Mouse (Mus musculus) layer of hippocampus, adult 18-20 months (tissue): ENCODE data around the gene Dpep1. TPM values are rescaled to one million over a fixed set of nuclear protein-coding genes. Genes with fewer than 3 reads are reported as not detected.

Experiments
- DNase-seq, 2 experiments: peaks; one replicate each; pipeline ENCODE4 v3.0.0; 2022; ENCODE audit warnings: low spot score in 2 of 2
- total RNA-seq, 2 experiments: library from RNA; stranded (reverse); gene quantifications; 2 replicates each; pipeline ENCODE4 v1.2.3; 2021

Gene Dpep1
- total RNA-seq, 2 experiments from 2014 or later = 0.22 to 0.89 TPM

GRCm38 (mm10) chr8:123245543-123245942, 59.5 kb downstream of the Dpep1 start:
- DNase-seq = no peak

- DNase-seq = no peak
Measured at GRCm38 (mm10) chr8:123247748-123248147, 61.7 kb downstream of the Dpep1 start.

GRCm38 (mm10) chr8:123248596-123248995, 62.6 kb downstream of the Dpep1 start:
- no peak for DNase-seq

- no peak for DNase-seq
Measured at GRCm38 (mm10) chr8:123250940-123251339, 64.9 kb downstream of the Dpep1 start.

Other genes starting within 250 kb of the Dpep1 start
- 100 to 1,000 TPM; 165 to 176 TPM for gene Ankrd11, start 144.0 kb upstream of the Dpep1 start, total RNA-seq
- gene Spg7, start 123.3 kb upstream of the Dpep1 start, total RNA-seq = 10 to 100 TPM; 60.0 to 64.8 TPM
- 100 to 1,000 TPM; 467 to 496 TPM for gene Rpl13, start 83.9 kb upstream of the Dpep1 start, total RNA-seq
- gene Cpne7, start 68.9 kb upstream of the Dpep1 start, total RNA-seq = 100 to 1,000 TPM; 273 to 284 TPM
- gene Sult5a1, start 27.9 kb upstream of the Dpep1 start, total RNA-seq = 1 to 10 TPM; 2.2 to 3.2 TPM
- gene Chmp1a, start 26.5 kb downstream of the Dpep1 start, total RNA-seq = 100 to 1,000 TPM in 1 of 2 experiments, 10 to 100 TPM in 1; 98.8 to 117 TPM
- 10 to 100 TPM in 1 of 2 experiments, 1 to 10 TPM in 1; 6.0 to 10.4 TPM for gene Spata33, start 26.6 kb downstream of the Dpep1 start, total RNA-seq
- 10 to 100 TPM; 85.8 to 95.4 TPM for gene Cdk10, start 38.6 kb downstream of the Dpep1 start, total RNA-seq
- gene Spata2l, start 50.0 kb downstream of the Dpep1 start, total RNA-seq = 10 to 100 TPM; 75.1 to 75.8 TPM
- gene Zfp276, start 68.0 kb downstream of the Dpep1 start, total RNA-seq = 10 to 100 TPM; 22.8 to 26.0 TPM
- 10 to 100 TPM; 49.1 to 54.5 TPM for gene Vps9d1, start 68.1 kb downstream of the Dpep1 start, total RNA-seq
- 1 to 10 TPM; 1.2 to 1.7 TPM for gene Fanca, start 132.3 kb downstream of the Dpep1 start, total RNA-seq
- gene Spire2, start 146.5 kb downstream of the Dpep1 start, total RNA-seq = 10 to 100 TPM; 17.0 TPM
- 100 to 1,000 TPM; 487 TPM for gene Tcf25, start 187.5 kb downstream of the Dpep1 start, total RNA-seq
- gene Mc1r, start 220.9 kb downstream of the Dpep1 start, total RNA-seq = under 1 TPM in 1 of 2 experiments, not detected in 1; 0.07 TPM
- 100 to 1,000 TPM; 253 to 286 TPM for gene Tubb3, start 225.2 kb downstream of the Dpep1 start, total RNA-seq
- gene Def8, start 237.3 kb downstream of the Dpep1 start, total RNA-seq = 10 to 100 TPM; 54.0 to 54.7 TPM